Mouse (Mus musculus) olfactory bulb, adult 2 months (tissue): ENCODE measurements around the gene Wfs1.

Source experiments
- CTCF ChIP-seq: fragments of 200-500 bp; IDR thresholded peaks from 2 replicates; pipeline ENCODE4 v1.5.1; 2012; ENCODE audit warnings: low read depth, mild to moderate bottlenecking, low read length, moderate library complexity; ENCODE audit not compliant: insufficient read depth
- POLR2A ChIP-seq: fragments of 200-500 bp; IDR thresholded peaks from 2 replicates; pipeline ENCODE4 v1.6.1; 2012; ENCODE audit warnings: mild to moderate bottlenecking, low read depth, low read length, moderate library complexity; ENCODE audit not compliant: insufficient read depth

DNA sequence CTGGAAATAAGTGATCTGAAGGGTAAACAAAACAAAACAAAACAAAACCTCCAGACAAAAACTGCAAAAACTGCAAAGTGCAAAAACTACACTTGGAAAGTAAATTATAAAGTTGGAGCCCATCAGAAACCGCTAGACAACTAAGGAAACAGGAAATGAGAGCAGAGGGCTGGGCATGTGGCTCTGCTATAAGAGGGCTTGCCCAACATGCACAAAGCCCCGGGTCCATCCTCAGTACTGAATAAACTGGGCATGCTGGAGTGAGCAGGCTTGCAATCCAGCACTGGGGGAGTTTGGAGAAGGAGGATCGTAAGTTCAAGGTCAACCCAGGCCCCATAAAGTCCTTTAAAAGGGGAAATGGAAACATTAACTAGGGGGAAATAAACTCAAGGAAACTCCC is 28.2 kb upstream of the Wfs1 start:
- TF ChIP-seq CTCF (no peak), POLR2A (no peak)
